Mouse (Mus musculus) limb, embryonic 13.5 days (tissue): Measurements from ENCODE around the gene 1190005I06Rik. TPM values are rescaled to one million over a fixed set of nuclear protein-coding genes. Genes with fewer than 3 reads are reported as not detected.

Experiments used
- ATAC-seq: fragments of 200-750 bp; cut with Nextera tagmentation; 2 replicates; pipeline ENCODE4 v1.8.0; 2017; ENCODE audit warnings: low read depth, moderate number of reproducible peaks, moderate TSS enrichment; ENCODE audit not compliant: low FRiP score
- H3K27ac ChIP-seq: fragments of 300-500 bp; sonication (generic); 2 replicates; pipeline ENCODE4 v1.5.1; 2015; ENCODE audit warnings: inconsistent platforms, mild to moderate bottlenecking, moderate library complexity
- H3K27me3 ChIP-seq: fragments of 300-500 bp; sonication (generic); 2 replicates; pipeline ENCODE4 v1.6.1; 2015; ENCODE audit warnings: mild to moderate bottlenecking, inconsistent platforms
- H3K36me3 ChIP-seq: fragments of 300-500 bp; sonication (generic); 2 replicates; pipeline ENCODE4 v1.6.1; 2015; ENCODE audit warnings: inconsistent platforms, mild to moderate bottlenecking, moderate library complexity
- H3K4me1 ChIP-seq: fragments of 300-500 bp; sonication (generic); 2 replicates; pipeline ENCODE4 v1.6.1; 2015; ENCODE audit warnings: inconsistent platforms
- H3K4me2 ChIP-seq: fragments of 300-500 bp; sonication (generic); replicated peaks from 2 replicates; pipeline ENCODE4 v1.6.1; 2015; ENCODE audit warnings: inconsistent platforms, mild to moderate bottlenecking, moderate library complexity
- H3K4me3 ChIP-seq: fragments of 300-500 bp; sonication (generic); 2 replicates; pipeline ENCODE4 v1.5.1; 2015; ENCODE audit warnings: moderate library complexity, mild to moderate bottlenecking, inconsistent platforms
- H3K9ac ChIP-seq: fragments of 300-500 bp; sonication (generic); 2 replicates; pipeline ENCODE4 v1.6.1; 2015; ENCODE audit warnings: mild to moderate bottlenecking, inconsistent platforms
- H3K9me3 ChIP-seq: fragments of 300-500 bp; sonication (generic); 2 replicates; pipeline ENCODE4 v1.6.1; 2016; ENCODE audit warnings: inconsistent platforms
- WGBS: fragments of 180-500 bp; shearing (Covaris S2); methylation state at CpG from one replicate; pipeline ENCODE4 v1.1.7; 2015; 5-methylcytosine and 5-hydroxymethylcytosine counted together
- polyA plus RNA-seq: library from polyadenylated mRNA; unstranded; fragments of >200 nt; fragmentation: Nextera tagmentation; extraction: Ambion mirVana; gene quantifications from 2 replicates; pipeline ENCODE4 v1.2.1, GENCODE M21; 2015

1190005I06Rik gene
- 7.4 and 8.0 TPM in 2 replicates for polyA plus RNA-seq

GRCm38 (mm10) chr8:120647532-120647931 lies at the start of gene 1190005I06Rik:
TSS of gene 1190005I06Rik (minus strand) at chr8:120647632.
- Histone ChIP-seq H3K36me3 (peaks cover 13% of the 10 kb centered on the region), H3K4me2 (no peak within 1 kb of the TSS), H3K27me3 (no peaks in the 10 kb centered on the region), H3K9ac (no peak within 1 kb of the TSS), H3K9me3 (no peaks in the 10 kb centered on the region), H3K4me3 (no peak within 1 kb of the TSS), H3K4me1 (no peaks in the 10 kb centered on the region), H3K27ac (no peak within 1 kb of the TSS)
- ATAC-seq, result no peak
- 50% methylated on average over 7 of the region's 7 CpGs for WGBS

DNA sequence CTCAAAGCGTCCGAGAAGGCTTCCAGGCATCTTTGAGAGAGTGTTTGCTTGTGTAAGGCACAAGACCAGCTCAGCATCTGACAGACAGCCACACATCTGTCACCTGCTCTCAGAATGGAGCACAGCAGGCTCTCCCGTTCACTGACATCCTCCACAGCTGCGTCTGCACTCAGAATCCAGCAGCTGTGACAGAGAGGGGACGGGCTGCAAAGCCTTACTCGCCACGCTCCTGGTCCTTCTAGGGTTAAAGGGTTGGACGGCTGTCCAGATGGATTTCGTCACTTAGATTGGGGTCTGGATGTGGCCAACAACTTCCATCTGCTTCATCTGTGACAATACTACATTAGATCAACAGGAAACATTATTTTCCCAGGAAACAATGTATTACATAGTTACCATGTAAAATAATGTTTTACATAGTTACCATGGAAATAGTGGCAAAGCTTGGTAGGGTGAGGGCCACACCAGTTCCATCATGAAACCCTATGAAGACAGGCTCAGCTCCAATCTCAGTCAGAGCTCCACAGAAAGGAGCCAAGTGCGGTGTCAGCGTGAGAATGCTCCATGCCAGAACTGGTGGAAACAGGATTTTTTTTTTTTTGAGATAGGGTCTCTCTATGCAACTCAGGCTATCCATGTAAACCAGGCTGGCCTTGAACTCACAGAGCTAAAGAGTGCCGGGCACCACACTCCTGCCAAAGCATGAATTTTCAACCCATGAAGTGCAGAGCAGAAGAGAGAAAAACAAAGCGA lies 49.1 kb upstream of the 1190005I06Rik start:
- 49% methylated on average over 13 of the region's 13 CpGs for WGBS
- no peak overlapping the region for H3K27ac ChIP-seq
- no peak overlapping the region for H3K4me3 ChIP-seq
- H3K9ac ChIP-seq, result no peak overlapping the region
- no peaks in the 10 kb centered on the region for H3K36me3 ChIP-seq
- no peak overlapping the region for H3K4me2 ChIP-seq
- H3K27me3 ChIP-seq, result peaks cover 13% of the 10 kb centered on the region
- ATAC-seq, result no peak
- peaks cover 3% of the 10 kb centered on the region; the same call in 1 of the 2 replicates for H3K9me3 ChIP-seq
- H3K4me1 ChIP-seq, result peaks cover 20% of the 10 kb centered on the region

DNA sequence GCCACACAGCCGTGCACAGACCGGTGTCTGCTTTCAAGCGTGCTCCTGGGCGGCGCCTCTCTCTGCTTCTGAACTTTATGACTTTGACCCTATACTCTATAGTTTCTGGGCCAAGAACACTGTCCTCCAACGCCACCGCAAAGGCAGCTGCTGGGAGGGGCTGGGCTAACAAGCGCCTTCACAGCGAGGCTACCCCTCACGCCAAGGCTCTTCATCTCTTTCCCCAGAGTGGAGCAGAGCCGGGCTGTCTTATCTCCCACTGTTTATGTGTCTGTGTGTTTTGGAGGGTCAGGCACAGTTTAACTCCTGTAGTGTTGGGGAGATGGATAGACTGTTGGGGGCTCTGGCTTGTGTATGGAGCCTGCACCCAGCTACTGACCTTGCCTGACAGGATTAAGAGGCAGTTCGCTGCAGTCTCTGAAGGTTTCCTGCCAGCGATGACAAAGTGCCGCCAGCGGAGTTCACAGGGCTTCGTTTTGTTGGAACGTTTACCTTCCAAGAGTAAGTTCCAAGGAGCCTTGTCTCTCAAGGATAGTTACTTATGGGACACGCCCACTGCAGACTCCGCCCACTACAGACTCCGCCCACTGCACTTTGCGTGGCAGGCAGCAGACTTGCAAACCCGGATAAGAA lies 46.5 kb upstream of the 1190005I06Rik start:
- Histone ChIP-seq H3K4me3 (no peak overlapping the region), H3K27ac (no peak overlapping the region), H3K36me3 (no peaks in the 10 kb centered on the region), H3K4me1 (peaks cover 20% of the 10 kb centered on the region), H3K27me3 (peaks cover 8% of the 10 kb centered on the region; the same call in 1 of the 2 replicates), H3K4me2 (peak overlapping the region; percentile 19; the same call in 1 of the 2 replicates), H3K9ac (no peak overlapping the region), H3K9me3 (peaks cover 3% of the 10 kb centered on the region; the same call in 1 of the 2 replicates)
- WGBS, result 21% methylated on average over 22 of the region's 22 CpGs
- ATAC-seq, result peak; percentile 57; the same call in 1 of the 2 replicates

- no peak for ATAC-seq
- 51% methylated on average over 4 of the region's 4 CpGs for WGBS
- Histone ChIP-seq H3K27ac (no peak overlapping the region), H3K4me2 (no peak overlapping the region), H3K36me3 (no peaks in the 10 kb centered on the region), H3K4me1 (peaks cover 20% of the 10 kb centered on the region), H3K27me3 (peaks cover 15% of the 10 kb centered on the region; the same call in 1 of the 2 replicates), H3K4me3 (no peak overlapping the region), H3K9me3 (peaks cover 1% of the 10 kb centered on the region; the same call in 1 of the 2 replicates), H3K9ac (no peak overlapping the region)
Observed at GRCm38 (mm10) chr8:120692934-120693333, 45.5 kb upstream of the 1190005I06Rik start.

GRCm38 (mm10) chr8:120688511-120688910 lies 41.1 kb upstream of the 1190005I06Rik start:
- no peaks in the 10 kb centered on the region for H3K36me3 ChIP-seq
- ATAC-seq, result no peak
- WGBS, result 86% methylated on average over 7 of the region's 7 CpGs
- no peak overlapping the region for H3K4me2 ChIP-seq
- no peaks in the 10 kb centered on the region for H3K9me3 ChIP-seq
- H3K9ac ChIP-seq, result no peak overlapping the region
- H3K4me1 ChIP-seq, result peaks cover 10% of the 10 kb centered on the region
- H3K4me3 ChIP-seq, result no peak overlapping the region
- peaks cover 15% of the 10 kb centered on the region; the same call in 1 of the 2 replicates for H3K27me3 ChIP-seq
- H3K27ac ChIP-seq, result no peak overlapping the region

- H3K4me2 ChIP-seq, result no peak overlapping the region
- no peaks in the 10 kb centered on the region for H3K36me3 ChIP-seq
- H3K9me3 ChIP-seq, result no peaks in the 10 kb centered on the region
- no peak overlapping the region for H3K4me3 ChIP-seq
- H3K9ac ChIP-seq, result no peak overlapping the region
- ATAC-seq, result no peak
- H3K4me1 ChIP-seq, result peaks cover 10% of the 10 kb centered on the region
- H3K27ac ChIP-seq, result no peak overlapping the region
- peaks cover 20% of the 10 kb centered on the region; the same call in 1 of the 2 replicates for H3K27me3 ChIP-seq
- WGBS, result 67% methylated on average over 8 of the region's 8 CpGs
Observed at GRCm38 (mm10) chr8:120687786-120688185, 40.4 kb upstream of the 1190005I06Rik start.

DNA sequence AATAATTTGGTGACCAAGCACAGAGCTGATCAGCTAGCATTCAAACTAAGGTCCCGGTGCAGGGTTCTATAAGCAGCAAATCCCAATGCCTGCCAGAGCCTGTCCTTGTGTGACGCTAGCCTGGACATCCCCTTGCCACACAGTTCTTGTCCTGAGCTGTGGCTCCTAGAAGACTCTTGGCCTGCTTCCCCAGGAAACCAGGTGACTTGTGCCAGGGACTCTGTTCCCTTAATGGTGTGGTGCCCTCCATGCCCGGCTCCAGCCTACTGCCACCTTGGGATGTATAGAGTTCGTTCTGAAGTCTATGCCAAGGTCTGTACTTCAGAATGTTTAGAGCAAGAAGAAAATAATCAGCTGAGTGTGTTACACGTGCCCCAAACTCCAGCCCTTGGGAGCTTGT lies 39.1 kb upstream of the 1190005I06Rik start:
- Histone ChIP-seq H3K4me1 (peaks cover 10% of the 10 kb centered on the region), H3K27me3 (peaks cover 26% of the 10 kb centered on the region; the same call in 1 of the 2 replicates), H3K9ac (no peak overlapping the region), H3K4me2 (no peak overlapping the region), H3K27ac (no peak overlapping the region), H3K36me3 (no peaks in the 10 kb centered on the region), H3K9me3 (no peaks in the 10 kb centered on the region), H3K4me3 (no peak overlapping the region)
- WGBS, result 75% methylated on average over 5 of the region's 5 CpGs
- ATAC-seq, result no peak

DNA sequence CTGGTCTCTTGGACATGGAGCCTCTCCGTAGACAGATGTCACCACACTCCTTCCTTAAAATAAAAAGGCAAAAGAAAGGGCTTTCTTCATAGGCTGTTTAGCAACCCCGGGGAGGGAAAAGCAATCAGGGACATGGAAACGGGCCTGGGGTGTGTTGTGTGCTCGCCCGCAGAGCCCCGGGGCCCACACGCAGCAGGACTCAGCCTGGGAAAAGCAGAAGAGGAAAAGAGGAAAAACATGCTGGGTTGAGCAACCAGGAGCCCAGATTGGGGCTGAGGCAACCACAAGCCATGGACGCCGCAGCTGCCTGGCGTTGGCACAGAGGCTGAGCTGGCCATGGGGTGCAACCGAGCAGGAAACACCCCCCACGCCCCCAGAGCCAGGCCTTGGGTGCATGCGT lies 38.6 kb upstream of the 1190005I06Rik start:
- Histone ChIP-seq H3K4me1 (peaks cover 10% of the 10 kb centered on the region), H3K36me3 (no peaks in the 10 kb centered on the region), H3K4me3 (no peak overlapping the region), H3K27ac (no peak overlapping the region), H3K27me3 (peaks cover 26% of the 10 kb centered on the region; the same call in 1 of the 2 replicates), H3K9ac (no peak overlapping the region), H3K4me2 (no peak overlapping the region), H3K9me3 (no peaks in the 10 kb centered on the region)
- WGBS, result 87% methylated on average over 13 of the region's 13 CpGs
- ATAC-seq, result no peak

- 82% methylated on average over 8 of the region's 8 CpGs for WGBS
- no peak for ATAC-seq
- Histone ChIP-seq H3K27me3 (peaks cover 26% of the 10 kb centered on the region; the same call in 1 of the 2 replicates), H3K4me2 (no peak overlapping the region), H3K27ac (peak overlapping the region; percentile 39; the same call in 1 of the 2 replicates), H3K9me3 (no peaks in the 10 kb centered on the region), H3K4me3 (no peak overlapping the region), H3K4me1 (peaks cover 10% of the 10 kb centered on the region), H3K36me3 (no peaks in the 10 kb centered on the region), H3K9ac (no peak overlapping the region)
Observed at GRCm38 (mm10) chr8:120685591-120685990, 38.2 kb upstream of the 1190005I06Rik start.

DNA sequence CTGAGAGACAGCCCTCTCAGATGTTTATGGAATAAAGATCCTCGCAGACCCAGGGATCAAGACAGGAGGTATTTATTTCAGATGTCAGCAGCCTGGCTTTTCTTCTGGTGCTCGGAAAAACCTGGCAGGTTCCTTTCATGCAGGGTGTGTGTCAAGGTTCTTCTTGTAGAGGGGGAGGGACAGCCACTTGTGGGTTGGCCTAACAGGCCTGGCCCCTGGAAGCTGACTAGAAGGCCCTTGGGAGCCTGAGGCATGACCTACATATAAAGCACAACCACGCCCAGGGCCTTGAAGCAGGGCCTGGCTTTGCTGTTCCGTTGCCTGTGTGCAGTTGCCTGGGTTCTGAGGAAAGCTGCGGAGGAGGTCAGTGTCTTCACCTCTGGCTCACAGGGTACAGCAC lies 37.7 kb upstream of the 1190005I06Rik start:
- Histone ChIP-seq H3K27me3 (peaks cover 22% of the 10 kb centered on the region; the same call in 1 of the 2 replicates), H3K4me3 (no peak overlapping the region), H3K36me3 (no peaks in the 10 kb centered on the region), H3K4me1 (peaks cover 10% of the 10 kb centered on the region), H3K9ac (peak overlapping the region; percentile 43; the same call in 1 of the 2 replicates), H3K27ac (peak overlapping the region; percentile 39; the same call in 1 of the 2 replicates), H3K4me2 (no peak overlapping the region), H3K9me3 (no peaks in the 10 kb centered on the region)
- ATAC-seq, result peak; percentile 30; the same call in 1 of the 2 replicates
- 42% methylated on average over 5 of the region's 5 CpGs for WGBS

DNA sequence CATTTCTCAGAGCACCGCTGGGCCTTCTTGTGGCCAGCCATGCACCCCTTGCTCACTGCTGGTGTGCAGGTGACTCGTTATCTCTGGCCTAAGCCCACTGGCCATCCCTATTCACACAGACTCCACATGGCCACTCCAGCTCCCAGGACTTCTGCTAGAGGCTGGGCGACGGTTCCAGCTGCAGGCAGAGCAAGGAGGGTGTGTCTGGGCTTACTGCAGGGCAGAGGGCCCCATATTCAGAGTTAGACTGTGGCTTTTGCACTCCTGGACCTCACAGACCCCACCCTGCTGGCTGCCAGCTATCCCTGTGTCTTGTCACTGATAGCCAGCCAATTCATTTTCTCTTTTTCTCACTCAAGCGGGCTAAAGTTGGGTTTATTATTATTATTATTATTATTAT lies 36.6 kb upstream of the 1190005I06Rik start:
- Histone ChIP-seq H3K9me3 (no peaks in the 10 kb centered on the region), H3K4me2 (no peak overlapping the region), H3K27me3 (peaks cover 22% of the 10 kb centered on the region; the same call in 1 of the 2 replicates), H3K27ac (no peak overlapping the region), H3K4me3 (no peak overlapping the region), H3K4me1 (peaks cover 10% of the 10 kb centered on the region), H3K9ac (no peak overlapping the region), H3K36me3 (no peaks in the 10 kb centered on the region)
- ATAC-seq, result no peak
- 64% methylated on average over 5 of the region's 5 CpGs for WGBS

DNA sequence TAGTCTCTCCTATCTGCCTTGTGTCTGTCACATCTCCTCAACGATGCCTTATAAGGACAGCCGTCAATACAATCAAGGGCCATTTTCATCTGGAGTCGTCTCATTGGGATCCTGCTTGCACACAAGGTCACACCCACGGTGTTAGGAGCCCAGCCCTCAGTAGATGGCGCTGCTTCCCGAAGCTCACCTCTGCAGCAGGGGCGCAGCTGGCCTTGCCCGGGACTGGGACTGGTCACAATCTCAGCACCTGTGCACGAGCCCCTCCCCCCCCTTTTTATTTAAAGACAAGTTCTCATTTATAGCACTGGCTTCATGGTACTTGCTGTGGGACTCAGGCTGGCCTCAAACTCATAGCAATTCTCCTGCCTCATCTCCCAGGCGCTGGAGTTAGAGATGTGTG lies 36.2 kb upstream of the 1190005I06Rik start:
- no peaks in the 10 kb centered on the region for H3K9me3 ChIP-seq
- no peak overlapping the region for H3K4me2 ChIP-seq
- 14% methylated on average over 10 of the region's 10 CpGs for WGBS
- peaks cover 10% of the 10 kb centered on the region for H3K4me1 ChIP-seq
- peaks cover 21% of the 10 kb centered on the region; the same call in 1 of the 2 replicates for H3K27me3 ChIP-seq
- ATAC-seq, result no peak
- H3K4me3 ChIP-seq, result no peak overlapping the region
- no peak overlapping the region for H3K9ac ChIP-seq
- no peaks in the 10 kb centered on the region for H3K36me3 ChIP-seq
- no peak overlapping the region for H3K27ac ChIP-seq
